13 mouse cellular contexts compared by ENCODE assay signal in genomic region chr10:111995803-111996548, GRCm38 (mm10). TPM values are rescaled to one million over a fixed set of nuclear protein-coding genes. Genes with fewer than 3 reads are reported as not detected.
DNase-seq lines count a peak whose midpoint lies in the region; ATAC-seq and TF ChIP-seq lines count a peak whose summit lies in the region.
"Had no signal": no experiment of that assay in that cellular context is flagged by ENCODE, and none has a peak within 500 bp of the region (broad histone marks: within the 10 kb centered on the region; RNA-seq: fewer than 3 reads in every experiment).

No protein-coding gene starts in this region.

- no peaks in the 10 kb centered on the region for H3K4me1 ChIP-seq in heart, postnatal 0 days (ENCODE audit: control insufficient read depth, insufficient read depth)
- H3K4me1 ChIP-seq in bone marrow macrophage, adult 2 months (ENCODE audit: control insufficient read depth, insufficient read depth, low read length), result peaks cover 38% of the 10 kb centered on the region
- peaks cover 68% of the 10 kb centered on the region for H3K4me1 ChIP-seq in megakaryocyte, embryonic 14.5 days
- no peaks in the 10 kb centered on the region for H3K4me1 ChIP-seq in hindbrain, embryonic 16.5 days (ENCODE audit: control insufficient read depth, insufficient read depth, low read depth, low read length)
- H3K4me1 ChIP-seq: forebrain, embryonic 12.5 days had no signal

- TF ChIP-seq EP300 in heart, postnatal 0 days (IDR thresholded peaks at IDR 0.05; ENCODE audit: low read depth), result no peak

- TF ChIP-seq POLR2A in bone marrow macrophage, adult 2 months (IDR thresholded peaks at IDR 0.05; ENCODE audit: borderline replicate concordance, low read depth, low read length), result no peak

- 80% methylated on average over 11 of the region's 11 CpGs for WGBS in heart, postnatal 0 days
- 94% methylated on average over 11 of the region's 11 CpGs for WGBS in hindbrain, embryonic 16.5 days

- no peak for DNase-seq in heart, postnatal 0 days (ENCODE audit: low spot score)
- no peak for DNase-seq in heart, adult 18-20 months
- DNase-seq in 3T3-L1 (ENCODE audit: low read depth, low spot score), result peak; percentile 11
- DNase-seq in adrenal gland, adult 2 months, result no peak
- DNase-seq in layer of hippocampus, postnatal 25 days (ENCODE audit: extremely low spot score in 1 of 2, low spot score in 1 of 2), result no peak
- DNase-seq: gastrocnemius, postnatal 14 days; heart, postnatal 10 days; kidney, adult 11 months; lung, postnatal 14 days had no signal

- no peak overlapping the region for H3K9ac ChIP-seq in heart, postnatal 0 days (replicated peaks; ENCODE audit: low read depth, low read length)
- no peak overlapping the region for H3K9ac ChIP-seq in hindbrain, embryonic 16.5 days (ENCODE audit: low read depth, low read length)
- H3K9ac ChIP-seq: forebrain, embryonic 12.5 days had no signal

- no peaks in the 10 kb centered on the region for H3K36me3 ChIP-seq in heart, postnatal 0 days (replicated peaks; ENCODE audit: control insufficient read depth, insufficient read depth, low read length)
- peaks cover 28% of the 10 kb centered on the region for H3K36me3 ChIP-seq in megakaryocyte, embryonic 14.5 days (replicated peaks; ENCODE audit: low read length)
- no peaks in the 10 kb centered on the region for H3K36me3 ChIP-seq in hindbrain, embryonic 16.5 days (ENCODE audit: control insufficient read depth, insufficient read depth, low read length)
- H3K36me3 ChIP-seq: forebrain, embryonic 12.5 days had no signal

- TF ChIP-seq CTCF in heart, postnatal 0 days (IDR thresholded peaks at IDR 0.05; ENCODE audit: low read depth), result no peak
- TF ChIP-seq CTCF in bone marrow macrophage, adult 2 months (IDR thresholded peaks at IDR 0.05; ENCODE audit: low read depth, low read length), result no peak

- H3K27ac ChIP-seq in heart, postnatal 0 days (ENCODE audit: low read depth), result no peak overlapping the region
- H3K27ac ChIP-seq in bone marrow macrophage, adult 2 months (ENCODE audit: insufficient read depth, low read depth, low read length), result peak overlapping the region; percentile 97
- H3K27ac ChIP-seq in hindbrain, embryonic 16.5 days (ENCODE audit: low read depth, low read length), result no peak overlapping the region
- H3K27ac ChIP-seq: forebrain, embryonic 12.5 days had no signal

- no peaks in the 10 kb centered on the region for H3K9me3 ChIP-seq in heart, postnatal 0 days (replicated peaks; ENCODE audit: control insufficient read depth, low read length)
- no peaks in the 10 kb centered on the region for H3K9me3 ChIP-seq in megakaryocyte, embryonic 14.5 days
- no peaks in the 10 kb centered on the region for H3K9me3 ChIP-seq in hindbrain, embryonic 16.5 days (ENCODE audit: control insufficient read depth, low read length)
- H3K9me3 ChIP-seq: forebrain, embryonic 12.5 days had no signal

- no peak for ATAC-seq in heart, postnatal 0 days (ENCODE audit: insufficient read depth, low read depth)
- no peak for ATAC-seq in hindbrain, embryonic 16.5 days

- no peaks in the 10 kb centered on the region for H3K27me3 ChIP-seq in heart, postnatal 0 days (ENCODE audit: control insufficient read depth, insufficient read depth, low read length)
- no peaks in the 10 kb centered on the region for H3K27me3 ChIP-seq in megakaryocyte, embryonic 14.5 days (replicated peaks)
- H3K27me3 ChIP-seq in hindbrain, embryonic 16.5 days (replicated peaks; ENCODE audit: control insufficient read depth, insufficient read depth, low read length), result no peaks in the 10 kb centered on the region
- H3K27me3 ChIP-seq: forebrain, embryonic 12.5 days had no signal

- peak overlapping the region; percentile 13; the same call in 1 of the 2 replicates for H3K4me3 ChIP-seq in heart, postnatal 0 days (ENCODE audit: low read depth, low read length)
- H3K4me3 ChIP-seq in bone marrow macrophage, adult 2 months (ENCODE audit: insufficient read depth, low read length), result peak overlapping the region; percentile 85
- peak overlapping the region; percentile 92 for H3K4me3 ChIP-seq in megakaryocyte, embryonic 14.5 days (replicated peaks)
- H3K4me3 ChIP-seq in hindbrain, embryonic 16.5 days (ENCODE audit: low read length), result no peak overlapping the region
- H3K4me3 ChIP-seq: forebrain, embryonic 12.5 days had no signal

- H3K4me2 ChIP-seq in heart, postnatal 0 days (ENCODE audit: low read depth, low read length), result no peak overlapping the region
- H3K4me2 ChIP-seq in hindbrain, embryonic 16.5 days (ENCODE audit: low read length), result no peak overlapping the region
- H3K4me2 ChIP-seq: forebrain, embryonic 12.5 days had no signal

RNA-seq across cellular contexts. Expression of gene Glipr1, which starts 6.5 kb away (rescaled TPM):
- total RNA-seq in heart, postnatal 0 days (2014; rRNA removed; ENCODE audit: low replicate concordance), result 1.5 and 7.6 TPM in 2 replicates
- polyA plus RNA-seq in heart, postnatal 0 days (2015; fragmentation: Nextera tagmentation; extraction: Ambion mirVana), result 1.2 and 1.7 TPM in 2 replicates
- 1 to 10 TPM; 1.1 to 1.7 TPM for total RNA-seq in heart, adult 18-20 months (2021)
- polyA plus RNA-seq in bone marrow macrophage, adult 2 months (2012; ENCODE audit: insufficient read depth, insufficient read length, missing spikeins), result 788 and 790 TPM in 2 replicates
- 2.8 and 4.5 TPM in 2 replicates for polyA plus RNA-seq in megakaryocyte, embryonic 14.5 days (2012; ENCODE audit: insufficient read depth, low replicate concordance)
- total RNA-seq in adrenal gland, adult 2 months (2021), result 1 to 10 TPM; 2.9 to 4.6 TPM
- 0.32 and 0.67 TPM in 2 replicates for polyA plus RNA-seq in adrenal gland, adult 2 months (2012; rRNA removed)
- 0.76 and 1.5 TPM in 2 replicates for polyA plus RNA-seq in hindbrain, embryonic 16.5 days (2015; fragmentation: Nextera tagmentation; extraction: Ambion mirVana)
- 1 to 10 TPM; 2.6 to 3.0 TPM for total RNA-seq in layer of hippocampus, postnatal 25 days (2021)

RNA-seq across cellular contexts. Expression of gene Krr1, which starts 23.5 kb away (rescaled TPM):
- total RNA-seq in heart, postnatal 0 days (2014; rRNA removed; ENCODE audit: low replicate concordance), result 14.9 and 15.9 TPM in 2 replicates
- polyA plus RNA-seq in heart, postnatal 0 days (2015; fragmentation: Nextera tagmentation; extraction: Ambion mirVana), result 15.3 and 16.0 TPM in 2 replicates
- 10 to 100 TPM; 26.8 to 31.6 TPM for total RNA-seq in heart, adult 18-20 months (2021)
- polyA plus RNA-seq in bone marrow macrophage, adult 2 months (2012; ENCODE audit: insufficient read depth, insufficient read length, missing spikeins), result 16.8 and 19.4 TPM in 2 replicates
- 0.95 and 2.0 TPM in 2 replicates for polyA plus RNA-seq in megakaryocyte, embryonic 14.5 days (2012; ENCODE audit: insufficient read depth, low replicate concordance)
- total RNA-seq in adrenal gland, adult 2 months (2021), result 10 to 100 TPM; 34.1 to 38.6 TPM
- 1.0 and 2.0 TPM in 2 replicates for polyA plus RNA-seq in adrenal gland, adult 2 months (2012; rRNA removed)
- 34.4 and 36.1 TPM in 2 replicates for polyA plus RNA-seq in hindbrain, embryonic 16.5 days (2015; fragmentation: Nextera tagmentation; extraction: Ambion mirVana)
- total RNA-seq in layer of hippocampus, postnatal 25 days (2021), result 10 to 100 TPM; 38.1 to 38.6 TPM

Comparison
In these comparisons a context has a peak if more than half of its experiments do, and no peak if none do; other contexts are left out.
1. RNA of gene Glipr1, which starts 6.5 kb away (polyA plus RNA-seq): 788 to 790 TPM in bone marrow macrophage, adult 2 months; 2.8 to 4.5 TPM in megakaryocyte, embryonic 14.5 days, 1.2 to 1.7 TPM in heart, postnatal 0 days, 0.76 to 1.5 TPM in hindbrain, embryonic 16.5 days and 0.32 to 0.67 TPM in adrenal gland, adult 2 months; every median in the first group is over 100 times any median in the second.